Mouse (Mus musculus) limb, embryonic 14.5 days (tissue): ENCODE measurements around the gene Sumo1. TPM values are rescaled to one million over a fixed set of nuclear protein-coding genes. Genes with fewer than 3 reads are reported as not detected.

Source experiments
- ATAC-seq: fragments of 200-750 bp; cut with Nextera tagmentation; 2 replicates; pipeline ENCODE4 v1.8.0; 2017; ENCODE audit warnings: low read depth, moderate number of reproducible peaks, moderate TSS enrichment; ENCODE audit not compliant: low FRiP score
- DNase-seq: peaks from one replicate; pipeline ENCODE4 v3.0.0-alpha.2; 2015; ENCODE audit warnings: low spot score
- H3K27ac ChIP-seq: fragments of 300-500 bp; sonication (generic); replicated peaks from 2 replicates; pipeline ENCODE4 v1.5.1; 2014; ENCODE audit warnings: low read depth, mild to moderate bottlenecking, low read length, moderate library complexity, mixed read lengths
- H3K27me3 ChIP-seq: fragments of 300-500 bp; sonication (generic); 2 replicates; pipeline ENCODE4 v1.6.1; 2014; ENCODE audit warnings: low read length, mixed read lengths; ENCODE audit not compliant: control insufficient read depth, insufficient read depth
- H3K36me3 ChIP-seq: fragments of 300-500 bp; sonication (generic); 2 replicates; pipeline ENCODE4 v1.6.1; 2014; ENCODE audit warnings: mild to moderate bottlenecking, low read length, moderate library complexity, mixed read lengths; ENCODE audit not compliant: control insufficient read depth, insufficient read depth
- H3K4me1 ChIP-seq: fragments of 300-500 bp; sonication (generic); 2 replicates; pipeline ENCODE4 v1.6.1; 2014; ENCODE audit warnings: antibody characterized with exemption, low read length, mixed read lengths; ENCODE audit not compliant: control insufficient read depth, insufficient read depth
- H3K4me2 ChIP-seq: fragments of 300-500 bp; sonication (generic); replicated peaks from 2 replicates; pipeline ENCODE4 v1.6.1; 2014; ENCODE audit warnings: low read depth, mild to moderate bottlenecking, low read length, moderate library complexity; ENCODE audit not compliant: severe bottlenecking
- H3K4me3 ChIP-seq: fragments of 300-500 bp; sonication (generic); replicated peaks from 2 replicates; pipeline ENCODE4 v1.5.1; 2014; ENCODE audit warnings: low read length
- H3K9ac ChIP-seq: fragments of 300-500 bp; sonication (generic); 2 replicates; pipeline ENCODE4 v1.6.1; 2014; ENCODE audit warnings: mild to moderate bottlenecking, low read depth, low read length, moderate library complexity; ENCODE audit not compliant: severe bottlenecking
- H3K9me3 ChIP-seq: fragments of 300-500 bp; sonication (generic); 2 replicates; pipeline ENCODE4 v1.6.1; 2016; ENCODE audit warnings: low read length; ENCODE audit not compliant: control insufficient read depth
- POLR2A ChIP-seq: fragments of 200-500 bp; IDR thresholded peaks from 2 replicates; pipeline ENCODE4 v1.8.0; 2012; ENCODE audit warnings: inconsistent platforms, mild to moderate bottlenecking, moderate library complexity, borderline replicate concordance; ENCODE audit not compliant: insufficient read depth, insufficient read length; ENCODE audit errors: extremely low read depth
- WGBS: fragments of 180-500 bp; shearing (Covaris S2); extraction: QIAGEN DNeasy Blood & Tissue Kit; methylation state at CpG from one replicate; pipeline ENCODE4 v1.1.7; 2014; 5-methylcytosine and 5-hydroxymethylcytosine counted together
- polyA plus RNA-seq, 2 experiments: library from polyadenylated mRNA; depleted of rRNA in 1 of 2; stranded (reverse) in 1 of 2; unstranded in 1 of 2; fragments of >200 nt; fragmentation: Nextera tagmentation in 1 of 2; extraction: Ambion mirVana in 1 of 2; gene quantifications; 2 replicates each; pipeline versions ENCODE4 v1.2.1 to v1.2.3; 2012 to 2014

Gene Sumo1
- polyA plus RNA-seq, 2 experiments: 141 to 427 TPM

GRCm38 (mm10) chr1:59541271-59542020, 129.2 kb downstream of the Sumo1 start:
- Histone ChIP-seq H3K4me2 (no peak overlapping the region), H3K4me1 (no peaks in the 10 kb centered on the region), H3K9me3 (no peaks in the 10 kb centered on the region), H3K4me3 (no peak overlapping the region), H3K36me3 (no peaks in the 10 kb centered on the region), H3K9ac (no peak overlapping the region), H3K27ac (no peak overlapping the region), H3K27me3 (no peaks in the 10 kb centered on the region)
- TF ChIP-seq POLR2A: no peak
- no peak for ATAC-seq
- DNase-seq: no peak
- WGBS: 93% methylated on average over 16 of the region's 16 CpGs

DNA sequence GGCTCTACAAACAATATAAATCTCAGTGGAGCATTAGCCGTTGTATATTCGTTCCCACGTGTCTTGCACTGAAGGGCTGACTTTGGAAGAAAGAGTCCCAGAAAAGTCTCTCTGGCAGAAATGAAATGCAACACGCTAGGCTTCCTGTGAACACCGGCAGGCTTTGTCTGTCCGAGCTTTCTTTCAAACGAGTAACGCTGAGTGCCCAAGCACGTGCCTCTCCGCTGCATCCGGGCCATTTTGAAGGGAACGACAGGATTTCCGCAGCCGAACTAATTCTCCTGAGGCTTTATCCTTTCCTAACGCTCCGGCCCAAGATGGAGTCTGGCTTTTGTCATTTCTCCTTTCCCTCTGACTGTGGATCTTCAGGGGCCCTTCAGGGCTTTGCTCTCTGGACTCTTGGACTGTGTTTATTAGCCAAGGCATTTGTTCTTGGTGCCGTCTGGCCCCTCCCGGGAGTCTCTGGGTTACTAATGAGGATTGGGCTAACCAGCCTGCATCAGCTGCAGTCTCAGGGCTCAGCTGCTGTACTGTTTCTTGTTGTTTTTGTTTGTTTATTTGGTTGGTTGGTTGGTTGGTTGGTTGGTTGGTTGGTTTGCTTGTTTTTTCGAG, 130.0 kb downstream of the Sumo1 start:
- ATAC-seq (no peak), DNase-seq (no peak)
- TF ChIP-seq POLR2A: no peak
- Histone ChIP-seq H3K27me3 (no peaks in the 10 kb centered on the region), H3K36me3 (no peaks in the 10 kb centered on the region), H3K27ac (no peak overlapping the region), H3K9me3 (no peaks in the 10 kb centered on the region), H3K4me1 (no peaks in the 10 kb centered on the region), H3K9ac (no peak overlapping the region), H3K4me3 (no peak overlapping the region), H3K4me2 (no peak overlapping the region)
- 59% methylated on average over 19 of the region's 19 CpGs for WGBS

- no peaks in the 10 kb centered on the region for H3K27me3 ChIP-seq
- H3K4me3 ChIP-seq: no peak overlapping the region
- no peak for TF ChIP-seq POLR2A
- no peaks in the 10 kb centered on the region for H3K36me3 ChIP-seq
- WGBS: 81% methylated on average over 5 of the region's 5 CpGs
- ATAC-seq (no peak), DNase-seq (no peak)
- H3K9ac ChIP-seq: no peak overlapping the region
- no peaks in the 10 kb centered on the region for H3K9me3 ChIP-seq
- H3K27ac ChIP-seq: no peak overlapping the region
- no peak overlapping the region for H3K4me2 ChIP-seq
- peaks cover 6% of the 10 kb centered on the region for H3K4me1 ChIP-seq
Measured at GRCm38 (mm10) chr1:59538381-59538780, 132.3 kb downstream of the Sumo1 start.

Other genes starting within 250 kb of the Sumo1 start
- 27.5 and 38.0 TPM in 2 replicates for gene Fzd7, start 188.4 kb downstream of the Sumo1 start, polyA plus RNA-seq (2012; rRNA removed)
- 14.8 and 14.9 TPM in 2 replicates for gene Fzd7, start 188.4 kb downstream of the Sumo1 start, polyA plus RNA-seq (2014; fragmentation: Nextera tagmentation; extraction: Ambion mirVana)
- gene Gm973, start 154.6 kb downstream of the Sumo1 start, polyA plus RNA-seq (2012; rRNA removed): 2.2 and 2.8 TPM in 2 replicates
- 1.8 and 2.1 TPM in 2 replicates for gene Gm973, start 154.6 kb downstream of the Sumo1 start, polyA plus RNA-seq (2014; fragmentation: Nextera tagmentation; extraction: Ambion mirVana)
- 65.7 and 115 TPM in 2 replicates for gene Nop58, start 14.1 kb upstream of the Sumo1 start, polyA plus RNA-seq (2012; rRNA removed)
- gene Nop58, start 14.1 kb upstream of the Sumo1 start, polyA plus RNA-seq (2014; fragmentation: Nextera tagmentation; extraction: Ambion mirVana): 185 and 200 TPM in 2 replicates
- gene Bmpr2, start 92.6 kb upstream of the Sumo1 start, polyA plus RNA-seq (2012; rRNA removed): 14.6 and 16.6 TPM in 2 replicates
- 15.2 and 17.0 TPM in 2 replicates for gene Bmpr2, start 92.6 kb upstream of the Sumo1 start, polyA plus RNA-seq (2014; fragmentation: Nextera tagmentation; extraction: Ambion mirVana)
- gene Fam117b, start 242.2 kb upstream of the Sumo1 start, polyA plus RNA-seq (2012; rRNA removed): 12.3 and 13.9 TPM in 2 replicates
- gene Fam117b, start 242.2 kb upstream of the Sumo1 start, polyA plus RNA-seq (2014; fragmentation: Nextera tagmentation; extraction: Ambion mirVana): 12.4 and 14.9 TPM in 2 replicates